Mouse (Mus musculus) heart, postnatal 0 days (tissue): ENCODE results near the gene Ppig. TPM values are rescaled to one million over a fixed set of nuclear protein-coding genes. Genes with fewer than 3 reads are reported as not detected.

Experiments
- ATAC-seq: fragments of 200-750 bp; cut with Nextera tagmentation; 2 replicates; pipeline ENCODE4 v1.8.0; 2017; ENCODE audit warnings: low read depth, moderate number of reproducible peaks, moderate library complexity; ENCODE audit not compliant: insufficient read depth
- DNase-seq: peaks from one replicate; pipeline ENCODE4 v3.0.0-alpha.2; 2016; ENCODE audit warnings: low spot score
- H3K27ac ChIP-seq: fragments of 300-500 bp; sonication (generic); 2 replicates; pipeline ENCODE4 v1.5.1; 2014; ENCODE audit warnings: low read depth, mild to moderate bottlenecking
- H3K27me3 ChIP-seq: fragments of 300-500 bp; sonication (generic); 2 replicates; pipeline ENCODE4 v1.6.1; 2014; ENCODE audit warnings: low read length, mixed read lengths; ENCODE audit not compliant: control insufficient read depth, insufficient read depth
- H3K36me3 ChIP-seq: fragments of 300-500 bp; sonication (generic); replicated peaks from 2 replicates; pipeline ENCODE4 v1.6.1; 2014; ENCODE audit warnings: low read length, mixed read lengths; ENCODE audit not compliant: control insufficient read depth, insufficient read depth
- H3K4me1 ChIP-seq: fragments of 300-500 bp; sonication (generic); 2 replicates; pipeline ENCODE4 v1.6.1; 2014; ENCODE audit warnings: antibody characterized with exemption; ENCODE audit not compliant: control insufficient read depth, insufficient read depth
- H3K4me2 ChIP-seq: fragments of 300-500 bp; sonication (generic); 2 replicates; pipeline ENCODE4 v1.6.1; 2014; ENCODE audit warnings: low read depth, mild to moderate bottlenecking, low read length, moderate library complexity
- H3K4me3 ChIP-seq: fragments of 300-500 bp; sonication (generic); 2 replicates; pipeline ENCODE4 v1.5.1; 2014; ENCODE audit warnings: low read depth, low read length
- H3K9ac ChIP-seq: fragments of 300-500 bp; sonication (generic); replicated peaks from 2 replicates; pipeline ENCODE4 v1.6.1; 2014; ENCODE audit warnings: low read depth, low read length, mixed read lengths
- H3K9me3 ChIP-seq: fragments of 300-500 bp; sonication (generic); replicated peaks from 2 replicates; pipeline ENCODE4 v1.6.1; 2016; ENCODE audit warnings: low read length; ENCODE audit not compliant: control insufficient read depth
- CTCF ChIP-seq: IDR thresholded peaks from 2 replicates; pipeline ENCODE4 v1.5.1; 2016; ENCODE audit warnings: antibody characterized with exemption, control low read depth, low read depth
- EP300 ChIP-seq: IDR thresholded peaks from 2 replicates; pipeline ENCODE4 v1.6.1; 2016; ENCODE audit warnings: antibody characterized with exemption, low read depth
- WGBS: fragments of 180-500 bp; shearing (Covaris S2); extraction: QIAGEN DNeasy Blood & Tissue Kit; methylation state at CpG from one replicate; pipeline ENCODE4 v1.1.7; 2014; 5-methylcytosine and 5-hydroxymethylcytosine counted together
- polyA plus RNA-seq: library from polyadenylated mRNA; unstranded; fragments of >200 nt; fragmentation: Nextera tagmentation; extraction: Ambion mirVana; gene quantifications from 2 replicates; pipeline ENCODE4 v1.2.1, GENCODE M21; 2015
- total RNA-seq: library from RNA; depleted of rRNA; stranded (reverse); fragments of >200 nt; gene quantifications from 2 replicates; pipeline ENCODE4 v1.2.3, GENCODE M21; 2014; ENCODE audit warnings: low replicate concordance

Gene Ppig
- total and polyA plus RNA-seq, 2 experiments from 2014 or later: 19.9 to 91.6 TPM

- H3K27me3 ChIP-seq: no peaks in the 10 kb centered on the region
- H3K9me3 ChIP-seq: no peaks in the 10 kb centered on the region
- peaks cover 42% of the 10 kb centered on the region for H3K36me3 ChIP-seq
- DNase-seq (no peak), ATAC-seq (no peak)
- H3K9ac ChIP-seq: no peak overlapping the region
- TF ChIP-seq EP300: no peak
- TF ChIP-seq CTCF: no peak
- H3K4me3 ChIP-seq: no peak overlapping the region
- H3K4me1 ChIP-seq: no peaks in the 10 kb centered on the region
- WGBS: 86% methylated on average over 4 of the region's 4 CpGs
- no peak overlapping the region for H3K4me2 ChIP-seq
- no peak overlapping the region for H3K27ac ChIP-seq
Measured at GRCm38 (mm10) chr2:69681931-69682330, 40.4 kb upstream of the Ppig start.

GRCm38 (mm10) chr2:69683036-69683805, 39.1 kb upstream of the Ppig start:
- Histone ChIP-seq H3K9me3 (no peaks in the 10 kb centered on the region), H3K9ac (no peak overlapping the region), H3K27ac (no peak overlapping the region), H3K4me1 (no peaks in the 10 kb centered on the region), H3K36me3 (peaks cover 49% of the 10 kb centered on the region), H3K4me3 (no peak overlapping the region), H3K27me3 (no peaks in the 10 kb centered on the region), H3K4me2 (no peak overlapping the region)
- ATAC-seq: no peak
- 89% methylated on average over 13 of the region's 13 CpGs for WGBS
- TF ChIP-seq EP300: no peak
- TF ChIP-seq CTCF: no peak
- no peak for DNase-seq

DNA sequence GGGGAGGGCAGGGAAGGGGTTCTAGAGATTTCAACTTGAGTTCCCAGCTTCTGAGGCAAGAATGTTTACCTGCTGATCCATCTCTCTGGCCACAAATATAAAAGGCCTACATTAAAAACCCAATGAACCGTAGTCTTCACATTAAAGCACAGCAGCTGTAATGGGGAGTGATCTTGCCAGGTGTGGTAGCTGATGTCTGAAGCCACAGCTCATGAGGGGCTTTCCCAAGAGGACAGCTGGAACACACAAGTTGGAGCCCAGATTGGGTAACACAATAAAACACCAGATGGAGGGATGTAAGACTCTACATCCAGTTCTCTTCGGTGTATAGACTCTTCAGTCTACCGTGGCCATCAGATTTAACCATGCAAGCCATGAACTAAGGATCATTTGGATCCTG, 37.9 kb upstream of the Ppig start:
- Histone ChIP-seq H3K4me2 (no peak overlapping the region), H3K4me1 (no peaks in the 10 kb centered on the region), H3K27me3 (no peaks in the 10 kb centered on the region), H3K9me3 (no peaks in the 10 kb centered on the region), H3K4me3 (no peak overlapping the region), H3K9ac (no peak overlapping the region), H3K36me3 (peaks cover 50% of the 10 kb centered on the region), H3K27ac (no peak overlapping the region)
- DNase-seq (no peak), ATAC-seq (no peak)
- TF ChIP-seq EP300 (no peak), CTCF (no peak)
- 89% methylated on average over 3 of the region's 3 CpGs for WGBS

- H3K4me1 ChIP-seq: no peaks in the 10 kb centered on the region
- H3K27ac ChIP-seq: no peak overlapping the region
- DNase-seq (no peak), ATAC-seq (no peak)
- peaks cover 76% of the 10 kb centered on the region for H3K36me3 ChIP-seq
- H3K9me3 ChIP-seq: no peaks in the 10 kb centered on the region
- H3K27me3 ChIP-seq: no peaks in the 10 kb centered on the region
- WGBS: 91% methylated on average over 3 of the region's 3 CpGs
- no peak for TF ChIP-seq CTCF
- TF ChIP-seq EP300: no peak
- H3K9ac ChIP-seq: no peak overlapping the region
- H3K4me2 ChIP-seq: no peak overlapping the region
- H3K4me3 ChIP-seq: no peak overlapping the region
Measured at GRCm38 (mm10) chr2:69690214-69690613, 32.1 kb upstream of the Ppig start.

GRCm38 (mm10) chr2:69690843-69691242, 31.5 kb upstream of the Ppig start:
- TF ChIP-seq EP300 (no peak), CTCF (no peak)
- DNase-seq (no peak), ATAC-seq (no peak)
- no peak overlapping the region for H3K27ac ChIP-seq
- H3K4me3 ChIP-seq: no peak overlapping the region
- no peak overlapping the region for H3K9ac ChIP-seq
- peaks cover 78% of the 10 kb centered on the region for H3K36me3 ChIP-seq
- H3K4me2 ChIP-seq: no peak overlapping the region
- H3K4me1 ChIP-seq: no peaks in the 10 kb centered on the region
- WGBS: 88% methylated on average over 6 of the region's 6 CpGs
- H3K27me3 ChIP-seq: no peaks in the 10 kb centered on the region
- H3K9me3 ChIP-seq: no peaks in the 10 kb centered on the region

GRCm38 (mm10) chr2:69693501-69693900, 28.8 kb upstream of the Ppig start:
- Histone ChIP-seq H3K36me3 (peaks cover 79% of the 10 kb centered on the region), H3K4me1 (no peaks in the 10 kb centered on the region), H3K27me3 (no peaks in the 10 kb centered on the region), H3K4me3 (no peak overlapping the region), H3K9me3 (no peaks in the 10 kb centered on the region), H3K9ac (no peak overlapping the region), H3K4me2 (no peak overlapping the region), H3K27ac (no peak overlapping the region)
- DNase-seq (no peak), ATAC-seq (no peak)
- 96% methylated on average over 11 of the region's 11 CpGs for WGBS
- TF ChIP-seq EP300: no peak
- TF ChIP-seq CTCF: no peak
